Mouse (Mus musculus): ENCODE data around the gene Uimc1.

- no peak for TF ChIP-seq CTCF (IDR thresholded peaks at IDR 0.05; ENCODE audit: insufficient read depth, low read length)
- no peak for TF ChIP-seq POLR2A (IDR thresholded peaks at IDR 0.05; ENCODE audit: borderline replicate concordance, extremely low read depth, low read depth, low read length)
These were observed 99.7 kb downstream of the Uimc1 start for GRCm38 (mm10) chr13:55000433-55000832.

Measured in lung, adult 2 months (tissue).